Mouse (Mus musculus) monocyte, adult 2 months (primary cell): ENCODE measurements at regions not wholly inside any gene's neighbourhood (a gene's known extent, or its start where the extent isn't known, plus 50 kb on each side); places are given as distances from the start of the nearest gene placed in this dataset.

Source experiments
- DNase-seq, 2 experiments: peaks; one replicate each; pipeline ENCODE4 v3.0.0; 2022; ENCODE audit warnings: low spot score in 2 of 2, low read depth in 1 of 2

- no peak for DNase-seq
Observed at GRCm38 (mm10) chr13:101508331-101508730, 259.7 kb downstream of the Pik3r1 start.

- DNase-seq = no peak
Observed at GRCm38 (mm10) chr13:101506696-101507095, 261.3 kb downstream of the Pik3r1 start.

- DNase-seq = no peak
Observed at GRCm38 (mm10) chr13:101505054-101505453, 263.0 kb downstream of the Pik3r1 start.

- DNase-seq = no peak
Observed at GRCm38 (mm10) chr13:101504241-101504640, 263.8 kb downstream of the Pik3r1 start.

- no peak for DNase-seq
Observed at GRCm38 (mm10) chr13:101501845-101502284, 266.2 kb downstream of the Pik3r1 start.

- DNase-seq = no peak
Observed at GRCm38 (mm10) chr13:101501061-101501460, 267.0 kb downstream of the Pik3r1 start.

- no peak for DNase-seq
Observed at GRCm38 (mm10) chr13:101491835-101492234, 276.2 kb downstream of the Pik3r1 start.

GRCm38 (mm10) chr13:101490961-101491360, 277.1 kb downstream of the Pik3r1 start:
- DNase-seq = no peak

- DNase-seq = no peak
Observed at GRCm38 (mm10) chr13:101487621-101488020, 280.4 kb downstream of the Pik3r1 start.

GRCm38 (mm10) chr13:101485823-101486222, 282.2 kb downstream of the Pik3r1 start:
- DNase-seq = no peak

GRCm38 (mm10) chr13:101483816-101484215, 284.2 kb downstream of the Pik3r1 start:
- DNase-seq = no peak

GRCm38 (mm10) chr13:101481551-101482184, 286.3 kb downstream of the Pik3r1 start:
- no peak for DNase-seq

- DNase-seq = no peak
Observed at GRCm38 (mm10) chr13:101479297-101479652, 288.7 kb downstream of the Pik3r1 start.

GRCm38 (mm10) chr13:101478608-101479296, 289.3 kb downstream of the Pik3r1 start:
- no peak for DNase-seq

- no peak for DNase-seq
Observed at GRCm38 (mm10) chr13:101473349-101473748, 294.7 kb downstream of the Pik3r1 start.

GRCm38 (mm10) chr13:101470560-101471247, 297.3 kb downstream of the Pik3r1 start:
- DNase-seq = no peak

GRCm38 (mm10) chr13:101465748-101466127, 302.3 kb downstream of the Pik3r1 start:
- DNase-seq = no peak

GRCm38 (mm10) chr13:101464928-101465747, 302.9 kb downstream of the Pik3r1 start:
- no peak for DNase-seq

- no peak for DNase-seq
Observed at GRCm38 (mm10) chr13:101456926-101457325, 311.1 kb downstream of the Pik3r1 start.

GRCm38 (mm10) chr13:101454276-101454675, 313.7 kb downstream of the Pik3r1 start:
- no peak for DNase-seq

- DNase-seq = no peak
Observed at GRCm38 (mm10) chr13:101450501-101450900, 317.5 kb downstream of the Pik3r1 start.
